Mouse (Mus musculus) erythroblast, adult 5-6 weeks (primary cell): ENCODE data around the gene Emc6. TPM values are rescaled to one million over a fixed set of nuclear protein-coding genes. Genes with fewer than 3 reads are reported as not detected.

Experiments
- ATAC-seq: replicated peaks from 2 replicates; pipeline ENCODE4 v1.8.0; 2016; ENCODE audit warnings: moderate number of reproducible peaks, mild to moderate bottlenecking, moderate TSS enrichment, inconsistent platforms; ENCODE audit not compliant: poor library complexity, low FRiP score, severe bottlenecking
- total RNA-seq, 2 experiments: library from RNA; stranded (forward) in 1 of 2; stranded (reverse) in 1 of 2; fragments of 150-400 nt in 1 of 2; fragments of 200-764, 138-1000 nt in 1 of 2; gene quantifications; 2 replicates each; pipeline versions ENCODE4 v1.2.3 to v1.2.4; 2015 to 2017; ENCODE audit warnings: low replicate concordance in 2 of 2

Emc6 gene
- total RNA-seq, 2 experiments from 2014 or later = 3.3 to 25.2 TPM

GRCm38 (mm10) chr11:73134222-73134621 is 42.6 kb downstream of the Emc6 start:
- ATAC-seq = no peak

- no peak for ATAC-seq
Observed at GRCm38 (mm10) chr11:73132999-73133398, 43.8 kb downstream of the Emc6 start.

GRCm38 (mm10) chr11:73131020-73131419 is 45.8 kb downstream of the Emc6 start:
- ATAC-seq = no peak

- no peak for ATAC-seq
Observed at GRCm38 (mm10) chr11:73126495-73126894, 50.3 kb downstream of the Emc6 start.

Other genes with a start within 250 kb of the Emc6 start
- gene Atp2a3, start 215.9 kb downstream of the Emc6 start, total RNA-seq (2015; ENCODE audit: low replicate concordance) = 27.0 and 30.7 TPM in 2 replicates
- gene Atp2a3, start 215.9 kb downstream of the Emc6 start, total RNA-seq (2017; ENCODE audit: low replicate concordance) = 22.7 and 25.3 TPM in 2 replicates
- 0.58 and 1.5 TPM in 2 replicates for gene P2rx1, start 177.9 kb downstream of the Emc6 start, total RNA-seq (2015; ENCODE audit: low replicate concordance)
- gene P2rx1, start 177.9 kb downstream of the Emc6 start, total RNA-seq (2017; ENCODE audit: low replicate concordance) = 1.5 and 3.2 TPM in 2 replicates
- gene Camkk1, start 158.0 kb downstream of the Emc6 start, total RNA-seq (2015; ENCODE audit: low replicate concordance) = not detected in 2 replicates
- 0.77 TPM in 1 of 2 replicates, not detected in the other for gene Camkk1, start 158.0 kb downstream of the Emc6 start, total RNA-seq (2017; ENCODE audit: low replicate concordance)
- 3.7 and 5.0 TPM in 2 replicates for gene Ncbp3, start 129.3 kb downstream of the Emc6 start, total RNA-seq (2015; ENCODE audit: low replicate concordance)
- gene Ncbp3, start 129.3 kb downstream of the Emc6 start, total RNA-seq (2017; ENCODE audit: low replicate concordance) = 7.3 and 11.2 TPM in 2 replicates
- gene Itgae, start 86.5 kb downstream of the Emc6 start, total RNA-seq (2015; ENCODE audit: low replicate concordance) = not detected in 2 replicates
- 0.14 TPM in 1 of 2 replicates, not detected in the other for gene Itgae, start 86.5 kb downstream of the Emc6 start, total RNA-seq (2017; ENCODE audit: low replicate concordance)
- 7.9 and 12.7 TPM in 2 replicates for gene Haspin, start 38.7 kb downstream of the Emc6 start, total RNA-seq (2015; ENCODE audit: low replicate concordance)
- gene Haspin, start 38.7 kb downstream of the Emc6 start, total RNA-seq (2017; ENCODE audit: low replicate concordance) = 13.1 and 16.7 TPM in 2 replicates
- gene P2rx5, start 16.6 kb downstream of the Emc6 start, total RNA-seq (2015; ENCODE audit: low replicate concordance) = not detected in 2 replicates
- not detected in 2 replicates for gene P2rx5, start 16.6 kb downstream of the Emc6 start, total RNA-seq (2017; ENCODE audit: low replicate concordance)
- gene Tax1bp3, start within 50 bp of the Emc6 start, total RNA-seq (2015; ENCODE audit: low replicate concordance) = 3.1 and 4.4 TPM in 2 replicates
- 2.5 and 4.0 TPM in 2 replicates for gene Tax1bp3, start within 50 bp of the Emc6 start, total RNA-seq (2017; ENCODE audit: low replicate concordance)
- gene Ctns, start 22.0 kb upstream of the Emc6 start, total RNA-seq (2015; ENCODE audit: low replicate concordance) = 2.3 and 6.0 TPM in 2 replicates
- 3.5 and 6.0 TPM in 2 replicates for gene Ctns, start 22.0 kb upstream of the Emc6 start, total RNA-seq (2017; ENCODE audit: low replicate concordance)
- gene Shpk, start 22.4 kb upstream of the Emc6 start, total RNA-seq (2015; ENCODE audit: low replicate concordance) = 2.1 TPM in 1 of 2 replicates, not detected in the other
- gene Shpk, start 22.4 kb upstream of the Emc6 start, total RNA-seq (2017; ENCODE audit: low replicate concordance) = 1.5 and 2.4 TPM in 2 replicates
- not detected in 2 replicates for gene Trpv1, start 57.3 kb upstream of the Emc6 start, total RNA-seq (2015; ENCODE audit: low replicate concordance)
- not detected in 2 replicates for gene Trpv1, start 57.3 kb upstream of the Emc6 start, total RNA-seq (2017; ENCODE audit: low replicate concordance)
- gene Trpv3, start 90.4 kb upstream of the Emc6 start, total RNA-seq (2015; ENCODE audit: low replicate concordance) = not detected in 2 replicates
- gene Trpv3, start 90.4 kb upstream of the Emc6 start, total RNA-seq (2017; ENCODE audit: low replicate concordance) = not detected in 2 replicates
- gene Aspa, start 152.6 kb upstream of the Emc6 start, total RNA-seq (2015; ENCODE audit: low replicate concordance) = 1.3 TPM in 1 of 2 replicates, not detected in the other
- not detected in 2 replicates for gene Aspa, start 152.6 kb upstream of the Emc6 start, total RNA-seq (2017; ENCODE audit: low replicate concordance)
- not detected in 2 replicates for gene Gm49340, start 152.7 kb upstream of the Emc6 start, total RNA-seq (2015; ENCODE audit: low replicate concordance)
- gene Gm49340, start 152.7 kb upstream of the Emc6 start, total RNA-seq (2017; ENCODE audit: low replicate concordance) = not detected in 2 replicates
- gene Spata22, start 152.7 kb upstream of the Emc6 start, total RNA-seq (2015; ENCODE audit: low replicate concordance) = not detected in 2 replicates
- gene Spata22, start 152.7 kb upstream of the Emc6 start, total RNA-seq (2017; ENCODE audit: low replicate concordance) = not detected in 2 replicates
- not detected in 2 replicates for gene Olfr20, start 173.7 kb upstream of the Emc6 start, total RNA-seq (2015; ENCODE audit: low replicate concordance)
- not detected in 2 replicates for gene Olfr20, start 173.7 kb upstream of the Emc6 start, total RNA-seq (2017; ENCODE audit: low replicate concordance)
- not detected in 2 replicates for gene Olfr376, start 194.2 kb upstream of the Emc6 start, total RNA-seq (2015; ENCODE audit: low replicate concordance)
- not detected in 2 replicates for gene Olfr376, start 194.2 kb upstream of the Emc6 start, total RNA-seq (2017; ENCODE audit: low replicate concordance)
- not detected in 2 replicates for gene Olfr1, start 222.6 kb upstream of the Emc6 start, total RNA-seq (2015; ENCODE audit: low replicate concordance)
- not detected in 2 replicates for gene Olfr1, start 222.6 kb upstream of the Emc6 start, total RNA-seq (2017; ENCODE audit: low replicate concordance)